Mouse (Mus musculus) liver, embryonic 14.5 days (tissue): ENCODE measurements at regions not wholly inside any gene's neighbourhood (a gene's known extent, or its start where the extent isn't known, plus 50 kb on each side); places are given as distances from the start of the nearest gene placed in this dataset.

ENCODE experiments used
- ATAC-seq: fragments of 200-750 bp; cut with Nextera tagmentation; 2 replicates; pipeline ENCODE4 v1.8.0; 2017; ENCODE audit warnings: moderate number of reproducible peaks, mild to moderate bottlenecking, moderate library complexity; ENCODE audit not compliant: insufficient read depth
- DNase-seq, 3 experiments: peaks; one replicate each; pipeline ENCODE4 v3.0.0-alpha.2; 2012 to 2013; ENCODE audit warnings: low read depth in 3 of 3, low spot score in 3 of 3
- H3K27ac ChIP-seq: fragments of 300-500 bp; sonication (generic); 2 replicates; pipeline ENCODE4 v1.5.1; 2014; ENCODE audit warnings: moderate library complexity, mild to moderate bottlenecking, control low read depth, inconsistent platforms
- H3K27me3 ChIP-seq: fragments of 300-500 bp; sonication (generic); 2 replicates; pipeline ENCODE4 v1.6.1; 2014; ENCODE audit warnings: mild to moderate bottlenecking, low read length, moderate library complexity; ENCODE audit not compliant: control insufficient read depth, insufficient read depth
- H3K36me3 ChIP-seq: fragments of 300-500 bp; sonication (generic); replicated peaks from 2 replicates; pipeline ENCODE4 v1.6.1; 2014; ENCODE audit warnings: low read depth; ENCODE audit not compliant: control insufficient read depth, insufficient read depth
- H3K4me1 ChIP-seq, 2 experiments: fragments of 200-500 bp in 1 of 2; fragments of 300-500 bp in 1 of 2; sonication (generic) in 1 of 2; replicated peaks; 2 replicates each; pipeline ENCODE4 v1.6.1; 2012 to 2014; ENCODE audit warnings: antibody characterized with exemption in 1 of 2, inconsistent platforms in 1 of 2, low read length in 1 of 2; ENCODE audit not compliant: control insufficient read depth in 2 of 2, insufficient read depth in 2 of 2
- H3K4me2 ChIP-seq: fragments of 300-500 bp; sonication (generic); 2 replicates; pipeline ENCODE4 v1.6.1; 2014; ENCODE audit warnings: low read depth, mild to moderate bottlenecking, control low read depth, moderate library complexity
- H3K4me3 ChIP-seq, 2 experiments: fragments of 200-500 bp in 1 of 2; fragments of 300-500 bp in 1 of 2; sonication (generic) in 1 of 2; 2 replicates each; pipeline ENCODE4 v1.5.1; 2012 to 2014; ENCODE audit warnings: low read depth in 2 of 2, low read length in 2 of 2, mild to moderate bottlenecking in 2 of 2, control low read depth in 1 of 2, inconsistent platforms in 1 of 2, moderate library complexity in 1 of 2; ENCODE audit not compliant: insufficient read depth in 1 of 2
- H3K9ac ChIP-seq: fragments of 300-500 bp; sonication (generic); replicated peaks from 2 replicates; pipeline ENCODE4 v1.6.1; 2014; ENCODE audit warnings: mild to moderate bottlenecking, control low read depth, moderate library complexity
- H3K9me3 ChIP-seq: fragments of 300-500 bp; sonication (generic); 2 replicates; pipeline ENCODE4 v1.6.1; 2016; ENCODE audit warnings: low read length, mixed read lengths; ENCODE audit not compliant: control insufficient read depth
- CTCF ChIP-seq: IDR thresholded peaks from 2 replicates; pipeline ENCODE4 v1.5.1; 2016; ENCODE audit warnings: antibody characterized with exemption, low read depth, control low read depth
- EP300 ChIP-seq: IDR thresholded peaks from 2 replicates; pipeline ENCODE4 v1.6.1; 2016; ENCODE audit warnings: antibody characterized with exemption, low read depth
- WGBS: fragments of 180-500 bp; shearing (Covaris S2); extraction: QIAGEN DNeasy Blood & Tissue Kit; methylation state at CpG from one replicate; pipeline ENCODE4 v1.1.7; 2014; ENCODE audit not compliant: insufficient replicate concordance; 5-methylcytosine and 5-hydroxymethylcytosine counted together

- H3K36me3 ChIP-seq: no peaks in the 10 kb centered on the region
- no peak overlapping the region for H3K27ac ChIP-seq
- H3K9me3 ChIP-seq: no peaks in the 10 kb centered on the region
- DNase-seq: no peak
- H3K4me2 ChIP-seq: no peak overlapping the region
- no peak overlapping the region for H3K4me3 ChIP-seq
- no peaks in the 10 kb centered on the region for H3K4me1 ChIP-seq
- no peak for TF ChIP-seq CTCF
- no peak for TF ChIP-seq EP300
- ATAC-seq: no peak
- WGBS: 63% methylated on average over 13 of the region's 13 CpGs
- no peak overlapping the region for H3K9ac ChIP-seq
- H3K27me3 ChIP-seq: no peaks in the 10 kb centered on the region
Observed at GRCm38 (mm10) chr4:131107127-131107857, 163.1 kb downstream of the Matn1 start.

DNA sequence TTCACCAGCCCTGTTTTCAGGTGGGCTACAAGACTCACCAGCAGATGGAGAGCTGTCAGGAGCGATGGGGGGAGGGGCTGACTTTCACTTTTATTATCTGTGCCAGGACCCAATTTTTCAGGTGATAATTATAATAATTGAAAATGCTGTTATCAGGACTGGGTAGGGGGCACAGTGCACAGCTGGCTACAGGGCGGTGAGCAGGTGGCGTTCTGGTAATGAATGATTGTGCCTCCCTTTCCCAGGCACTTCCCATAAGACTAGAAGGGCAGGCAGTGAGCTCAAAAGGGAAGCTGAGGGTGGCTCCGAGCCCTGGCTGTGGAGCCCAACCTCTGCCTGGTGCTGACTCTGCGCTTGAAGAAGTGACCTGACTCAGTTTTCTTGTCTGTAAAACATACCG, 168.4 kb downstream of the Matn1 start:
- 46% methylated on average over 6 of the region's 6 CpGs for WGBS
- no peak overlapping the region for H3K27ac ChIP-seq
- no peak overlapping the region for H3K4me3 ChIP-seq
- no peaks in the 10 kb centered on the region for H3K36me3 ChIP-seq
- ATAC-seq: no peak
- no peaks in the 10 kb centered on the region for H3K27me3 ChIP-seq
- no peaks in the 10 kb centered on the region for H3K4me1 ChIP-seq
- H3K4me2 ChIP-seq: no peak overlapping the region
- no peak for DNase-seq
- H3K9ac ChIP-seq: no peak overlapping the region
- H3K9me3 ChIP-seq: no peaks in the 10 kb centered on the region
- TF ChIP-seq CTCF (no peak), EP300 (no peak)

GRCm38 (mm10) chr4:131113727-131114303, 169.6 kb downstream of the Matn1 start:
- ATAC-seq (no peak), DNase-seq (no peak)
- no peaks in the 10 kb centered on the region for H3K4me1 ChIP-seq
- H3K4me2 ChIP-seq: no peak overlapping the region
- 44% methylated on average over 10 of the region's 10 CpGs for WGBS
- H3K36me3 ChIP-seq: no peaks in the 10 kb centered on the region
- H3K9me3 ChIP-seq: no peaks in the 10 kb centered on the region
- H3K27me3 ChIP-seq: no peaks in the 10 kb centered on the region
- TF ChIP-seq EP300: no peak
- no peak overlapping the region for H3K27ac ChIP-seq
- H3K9ac ChIP-seq: no peak overlapping the region
- H3K4me3 ChIP-seq: no peak overlapping the region

DNA sequence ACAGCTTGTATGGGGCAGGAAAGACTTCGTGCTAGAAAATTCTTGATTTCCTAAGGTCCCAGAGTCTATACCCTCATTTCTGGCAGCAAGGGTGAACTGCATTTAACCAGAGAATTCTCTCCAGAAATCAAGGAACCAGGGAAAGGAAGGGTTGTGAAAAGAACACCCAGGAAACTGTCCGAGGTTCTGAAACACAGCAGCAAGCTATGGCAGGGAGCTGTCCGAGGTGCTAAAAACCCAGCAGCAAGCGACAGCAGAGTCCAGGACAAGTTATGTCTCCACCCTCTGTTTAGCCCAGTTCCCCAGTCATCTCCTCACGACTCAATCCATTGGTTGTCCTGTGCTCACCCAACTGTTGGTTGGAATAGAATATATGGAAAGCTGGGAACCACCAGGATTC, 171.1 kb downstream of the Matn1 start:
- ATAC-seq: no peak
- H3K9ac ChIP-seq: no peak overlapping the region
- H3K27me3 ChIP-seq: no peaks in the 10 kb centered on the region
- TF ChIP-seq EP300 (no peak), CTCF (no peak)
- H3K9me3 ChIP-seq: no peaks in the 10 kb centered on the region
- H3K4me3 ChIP-seq: no peak overlapping the region
- no peaks in the 10 kb centered on the region for H3K36me3 ChIP-seq
- no peaks in the 10 kb centered on the region for H3K4me1 ChIP-seq
- WGBS: 5% methylated on average over 5 of the region's 5 CpGs
- H3K4me2 ChIP-seq: no peak overlapping the region
- H3K27ac ChIP-seq: no peak overlapping the region
- DNase-seq: peak; percentile 20 to 30 (median 20)

GRCm38 (mm10) chr4:131118586-131118985, 174.4 kb downstream of the Matn1 start:
- no peaks in the 10 kb centered on the region for H3K9me3 ChIP-seq
- H3K4me1 ChIP-seq: no peaks in the 10 kb centered on the region
- no peak overlapping the region for H3K4me3 ChIP-seq
- no peaks in the 10 kb centered on the region for H3K36me3 ChIP-seq
- TF ChIP-seq EP300 (no peak), CTCF (no peak)
- ATAC-seq (no peak), DNase-seq (no peak)
- no peaks in the 10 kb centered on the region for H3K27me3 ChIP-seq
- H3K9ac ChIP-seq: no peak overlapping the region
- no peak overlapping the region for H3K27ac ChIP-seq
- 55% methylated on average over 4 of the region's 4 CpGs for WGBS
- H3K4me2 ChIP-seq: no peak overlapping the region
